Mouse (Mus musculus): ENCODE results near the gene Lmf2.
A peak's percentile ranks its signal among the peaks of the same experiment; 100 is the strongest.

The Lmf2 gene

GRCm38 (mm10) chr15:89314511-89315189 is 40.8 kb downstream of the Lmf2 start:
- DNase-seq = no peak

- no peak for DNase-seq
Measured at GRCm38 (mm10) chr15:89314107-89314506, 41.4 kb downstream of the Lmf2 start.

GRCm38 (mm10) chr15:89313359-89313758 is 42.1 kb downstream of the Lmf2 start:
- DNase-seq = no peak

- DNase-seq = peak; percentile 47
Measured at GRCm38 (mm10) chr15:89309962-89310498, 45.4 kb downstream of the Lmf2 start.

GRCm38 (mm10) chr15:89308406-89309139 is 46.9 kb downstream of the Lmf2 start:
- DNase-seq = no peak

GRCm38 (mm10) chr15:89307461-89307860 is 48.0 kb downstream of the Lmf2 start:
- DNase-seq = no peak

- DNase-seq = no peak
Measured at GRCm38 (mm10) chr15:89305966-89306365, 49.5 kb downstream of the Lmf2 start.
